Mouse (Mus musculus): ENCODE measurements at regions not wholly inside any gene's neighbourhood (a gene's known extent, or its start where the extent isn't known, plus 50 kb on each side); places are given as distances from the start of the nearest gene placed in this dataset.

GRCm38 (mm10) chr11:41533009-41533408 lies 467.6 kb downstream of the Gabrg2 start:
- no peak for DNase-seq (ENCODE audit: low spot score, missing footprints)
- no peak for ATAC-seq (ENCODE audit: low FRiP score)
- Histone ChIP-seq H3K4me3 (ENCODE audit: low read depth, low read length) (no peak overlapping the region), H3K4me2 (no peak overlapping the region), H3K27me3 (ENCODE audit: control insufficient read depth, insufficient read depth, low read length) (no peaks in the 10 kb centered on the region), H3K27ac (ENCODE audit: low read depth, low read length) (no peak overlapping the region), H3K4me1 (ENCODE audit: control insufficient read depth, insufficient read depth, low read length) (peaks cover 6% of the 10 kb centered on the region), H3K9me3 (ENCODE audit: control insufficient read depth, low read length) (no peaks in the 10 kb centered on the region), H3K36me3 (ENCODE audit: control insufficient read depth, insufficient read depth, low read length) (no peaks in the 10 kb centered on the region), H3K9ac (ENCODE audit: low read length) (no peak overlapping the region)
- 65% methylated on average over 2 of the region's 2 CpGs for WGBS

- H3K9me3 ChIP-seq (ENCODE audit: control insufficient read depth, low read length) = no peaks in the 10 kb centered on the region
- no peak overlapping the region for H3K4me3 ChIP-seq (ENCODE audit: low read depth, low read length)
- DNase-seq (ENCODE audit: low spot score, missing footprints) = peak; percentile 88
- no peak overlapping the region for H3K9ac ChIP-seq (ENCODE audit: low read length)
- H3K4me2 ChIP-seq = no peak overlapping the region
- peak overlapping the region; percentile 62 for H3K27ac ChIP-seq (ENCODE audit: low read depth, low read length)
- H3K27me3 ChIP-seq (ENCODE audit: control insufficient read depth, insufficient read depth, low read length) = no peaks in the 10 kb centered on the region
- ATAC-seq (ENCODE audit: low FRiP score) = peak; percentile 87
- no peaks in the 10 kb centered on the region for H3K36me3 ChIP-seq (ENCODE audit: control insufficient read depth, insufficient read depth, low read length)
- 52% methylated on average over 7 of the region's 7 CpGs for WGBS
- H3K4me1 ChIP-seq (ENCODE audit: control insufficient read depth, insufficient read depth, low read length) = peaks cover 6% of the 10 kb centered on the region
Observed at GRCm38 (mm10) chr11:41531971-41532896, 468.4 kb downstream of the Gabrg2 start.

- DNase-seq (ENCODE audit: low spot score, missing footprints) (no peak), ATAC-seq (ENCODE audit: low FRiP score) (no peak)
- Histone ChIP-seq H3K36me3 (ENCODE audit: control insufficient read depth, insufficient read depth, low read length) (no peaks in the 10 kb centered on the region), H3K9ac (ENCODE audit: low read length) (no peak overlapping the region), H3K27ac (ENCODE audit: low read depth, low read length) (no peak overlapping the region), H3K9me3 (ENCODE audit: control insufficient read depth, low read length) (no peaks in the 10 kb centered on the region), H3K4me3 (ENCODE audit: low read depth, low read length) (no peak overlapping the region), H3K4me2 (no peak overlapping the region), H3K27me3 (ENCODE audit: control insufficient read depth, insufficient read depth, low read length) (no peaks in the 10 kb centered on the region), H3K4me1 (ENCODE audit: control insufficient read depth, insufficient read depth, low read length) (no peaks in the 10 kb centered on the region)
- WGBS = 92% methylated on average over 5 of the region's 5 CpGs
Observed at GRCm38 (mm10) chr11:41524979-41525378, 475.7 kb downstream of the Gabrg2 start.

GRCm38 (mm10) chr11:41493277-41493676 lies 507.4 kb downstream of the Gabrg2 start:
- H3K4me3 ChIP-seq (ENCODE audit: low read depth, low read length) = no peak overlapping the region
- H3K9ac ChIP-seq (ENCODE audit: low read length) = no peak overlapping the region
- H3K36me3 ChIP-seq (ENCODE audit: control insufficient read depth, insufficient read depth, low read length) = no peaks in the 10 kb centered on the region
- no peaks in the 10 kb centered on the region for H3K27me3 ChIP-seq (ENCODE audit: control insufficient read depth, insufficient read depth, low read length)
- ATAC-seq (ENCODE audit: low FRiP score) (no peak), DNase-seq (ENCODE audit: low spot score, missing footprints) (no peak)
- no peak overlapping the region for H3K27ac ChIP-seq (ENCODE audit: low read depth, low read length)
- no peaks in the 10 kb centered on the region for H3K4me1 ChIP-seq (ENCODE audit: control insufficient read depth, insufficient read depth, low read length)
- H3K4me2 ChIP-seq = no peak overlapping the region
- H3K9me3 ChIP-seq (ENCODE audit: control insufficient read depth, low read length) = no peaks in the 10 kb centered on the region
- WGBS = 76% methylated on average over 7 of the region's 7 CpGs

GRCm38 (mm10) chr11:41491966-41492365 lies 508.7 kb downstream of the Gabrg2 start:
- Histone ChIP-seq H3K27ac (ENCODE audit: low read depth, low read length) (no peak overlapping the region), H3K36me3 (ENCODE audit: control insufficient read depth, insufficient read depth, low read length) (no peaks in the 10 kb centered on the region), H3K4me3 (ENCODE audit: low read depth, low read length) (no peak overlapping the region), H3K27me3 (ENCODE audit: control insufficient read depth, insufficient read depth, low read length) (no peaks in the 10 kb centered on the region), H3K4me1 (ENCODE audit: control insufficient read depth, insufficient read depth, low read length) (no peaks in the 10 kb centered on the region), H3K4me2 (no peak overlapping the region), H3K9ac (ENCODE audit: low read length) (no peak overlapping the region), H3K9me3 (ENCODE audit: control insufficient read depth, low read length) (no peaks in the 10 kb centered on the region; the same call in 1 of the 2 replicates)
- 85% methylated on average over 5 of the region's 5 CpGs for WGBS
- no peak for ATAC-seq (ENCODE audit: low FRiP score)
- no peak for DNase-seq (ENCODE audit: low spot score, missing footprints)

GRCm38 (mm10) chr11:41491279-41491678 lies 509.4 kb downstream of the Gabrg2 start:
- WGBS = 88% methylated on average over 3 of the region's 3 CpGs
- no peak overlapping the region for H3K4me2 ChIP-seq
- no peak for DNase-seq (ENCODE audit: low spot score, missing footprints)

GRCm38 (mm10) chr11:41483881-41484280 lies 516.8 kb downstream of the Gabrg2 start:
- Histone ChIP-seq H3K27ac (ENCODE audit: low read depth, low read length) (no peak overlapping the region), H3K9ac (ENCODE audit: low read length) (no peak overlapping the region), H3K27me3 (ENCODE audit: control insufficient read depth, insufficient read depth, low read length) (no peaks in the 10 kb centered on the region), H3K9me3 (ENCODE audit: control insufficient read depth, low read length) (no peaks in the 10 kb centered on the region; the same call in 1 of the 2 replicates), H3K4me2 (no peak overlapping the region), H3K36me3 (ENCODE audit: control insufficient read depth, insufficient read depth, low read length) (no peaks in the 10 kb centered on the region), H3K4me3 (ENCODE audit: low read depth, low read length) (no peak overlapping the region), H3K4me1 (ENCODE audit: control insufficient read depth, insufficient read depth, low read length) (no peaks in the 10 kb centered on the region)
- ATAC-seq (ENCODE audit: low FRiP score) (no peak), DNase-seq (ENCODE audit: low spot score, missing footprints) (no peak)
- WGBS = 70% methylated on average over 1 of the region's 1 CpGs

More at GRCm38 (mm10) chr11:41491279-41491678, 509.4 kb downstream of the Gabrg2 start:
- H3K4me1 ChIP-seq (ENCODE audit: control insufficient read depth, insufficient read depth, low read length) = no peaks in the 10 kb centered on the region
- H3K4me3 ChIP-seq (ENCODE audit: low read depth, low read length) = no peak overlapping the region
- no peak overlapping the region for H3K9ac ChIP-seq (ENCODE audit: low read length)
- ATAC-seq (ENCODE audit: low FRiP score) = no peak
- H3K27ac ChIP-seq (ENCODE audit: low read depth, low read length) = no peak overlapping the region
- no peaks in the 10 kb centered on the region; the same call in 1 of the 2 replicates for H3K9me3 ChIP-seq (ENCODE audit: control insufficient read depth, low read length)
- no peaks in the 10 kb centered on the region for H3K36me3 ChIP-seq (ENCODE audit: control insufficient read depth, insufficient read depth, low read length)
- H3K27me3 ChIP-seq (ENCODE audit: control insufficient read depth, insufficient read depth, low read length) = no peaks in the 10 kb centered on the region

GRCm38 (mm10) chr11:41470938-41471633 lies 529.6 kb downstream of the Gabrg2 start:
- Histone ChIP-seq H3K27me3 (ENCODE audit: control insufficient read depth, insufficient read depth, low read length) (no peaks in the 10 kb centered on the region), H3K27ac (ENCODE audit: low read depth, low read length) (no peak overlapping the region), H3K4me1 (ENCODE audit: control insufficient read depth, insufficient read depth, low read length) (no peaks in the 10 kb centered on the region), H3K4me2 (no peak overlapping the region), H3K36me3 (ENCODE audit: control insufficient read depth, insufficient read depth, low read length) (no peaks in the 10 kb centered on the region), H3K4me3 (ENCODE audit: low read depth, low read length) (no peak overlapping the region), H3K9me3 (ENCODE audit: control insufficient read depth, low read length) (no peaks in the 10 kb centered on the region), H3K9ac (ENCODE audit: low read length) (no peak overlapping the region)
- ATAC-seq (ENCODE audit: low FRiP score) = no peak
- no peak for DNase-seq (ENCODE audit: low spot score, missing footprints)
- 72% methylated on average over 1 of the region's 1 CpGs for WGBS

- ATAC-seq (ENCODE audit: low FRiP score) (no peak), DNase-seq (ENCODE audit: low spot score, missing footprints) (no peak)
- Histone ChIP-seq H3K36me3 (ENCODE audit: control insufficient read depth, insufficient read depth, low read length) (no peaks in the 10 kb centered on the region), H3K4me2 (no peak overlapping the region), H3K4me1 (ENCODE audit: control insufficient read depth, insufficient read depth, low read length) (no peaks in the 10 kb centered on the region), H3K9ac (ENCODE audit: low read length) (no peak overlapping the region), H3K27ac (ENCODE audit: low read depth, low read length) (no peak overlapping the region), H3K9me3 (ENCODE audit: control insufficient read depth, low read length) (no peaks in the 10 kb centered on the region), H3K27me3 (ENCODE audit: control insufficient read depth, insufficient read depth, low read length) (no peaks in the 10 kb centered on the region), H3K4me3 (ENCODE audit: low read depth, low read length) (no peak overlapping the region)
- 88% methylated on average over 2 of the region's 2 CpGs for WGBS
Observed at GRCm38 (mm10) chr11:41467330-41467729, 533.3 kb downstream of the Gabrg2 start.

All from midbrain, embryonic 11.5 days (tissue).